Comparison of ENCODE assay signal across 22 mouse cellular contexts in the genomic region with DNA sequence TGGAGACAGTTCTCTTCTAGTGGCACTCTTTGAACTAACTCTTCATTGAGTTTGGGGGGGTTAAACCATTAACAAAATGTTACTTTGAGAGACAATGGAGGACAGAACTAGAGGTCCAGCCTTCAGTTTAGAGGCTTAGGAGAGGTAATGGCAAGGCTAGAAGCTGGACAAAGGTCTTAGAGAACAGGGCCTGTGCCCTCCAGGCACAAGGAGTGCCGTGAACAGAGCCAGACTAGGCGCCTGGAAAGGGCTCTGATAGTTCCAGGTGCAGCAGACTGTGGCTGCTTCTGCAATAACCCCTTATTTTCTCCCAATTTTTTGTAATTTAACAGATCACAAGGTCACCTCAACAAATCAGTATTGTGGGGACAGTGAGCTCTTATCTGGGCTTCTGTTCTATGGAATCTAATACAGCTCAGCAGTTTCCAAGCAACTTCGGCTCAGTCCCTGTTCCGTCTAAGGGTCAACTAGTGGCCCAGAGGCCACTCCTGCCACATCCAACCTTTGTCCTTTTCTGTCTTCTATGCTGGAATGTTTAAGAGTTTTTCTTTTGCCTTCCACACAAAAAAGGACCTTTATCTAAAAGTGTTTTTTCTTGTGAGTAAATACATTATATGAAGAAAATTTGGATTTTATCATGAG. TPM values are rescaled to one million over a fixed set of nuclear protein-coding genes. Genes with fewer than 3 reads are reported as not detected.
A peak's percentile ranks its signal among the peaks of the same experiment; 100 is the strongest.
DNase-seq lines count a peak whose midpoint lies in the region; ATAC-seq and TF ChIP-seq lines count a peak whose summit lies in the region.
"Had no signal": no experiment of that assay in that cellular context is flagged by ENCODE, and none has a peak within 500 bp of the region (broad histone marks: within the 10 kb centered on the region; RNA-seq: fewer than 3 reads in every experiment).

No protein-coding gene starts in this region.

- no peaks in the 10 kb centered on the region for H3K36me3 ChIP-seq in kidney, embryonic 15.5 days
- H3K36me3 ChIP-seq in ES-E14 (ENCODE audit: control insufficient read depth, insufficient read depth, low read length, poor library complexity, severe bottlenecking): no peaks in the 10 kb centered on the region
- no peaks in the 10 kb centered on the region for H3K36me3 ChIP-seq in intestine, embryonic 15.5 days
- H3K36me3 ChIP-seq in small intestine, adult 2 months (ENCODE audit: control insufficient read depth, insufficient read depth, low read length): no peaks in the 10 kb centered on the region
- H3K36me3 ChIP-seq in hindbrain, embryonic 11.5 days (ENCODE audit: control insufficient read depth, insufficient read depth, low read length): no peaks in the 10 kb centered on the region
- H3K36me3 ChIP-seq: forebrain, embryonic 15.5 days; heart, embryonic 13.5 days; hindbrain, embryonic 12.5 days; liver, embryonic 13.5 days; midbrain, embryonic 12.5 days; neural tube, embryonic 15.5 days had no signal

- peak overlapping the region; percentile 48; the same call in 1 of the 2 replicates for H3K27ac ChIP-seq in kidney, embryonic 15.5 days
- H3K27ac ChIP-seq in ES-E14 (ENCODE audit: insufficient read depth, low read depth, low read length, poor library complexity, severe bottlenecking): peak overlapping the region; percentile 78; the same call in 1 of the 2 replicates
- no peak overlapping the region for H3K27ac ChIP-seq in intestine, embryonic 15.5 days
- H3K27ac ChIP-seq in small intestine, adult 2 months (ENCODE audit: insufficient read depth, low read depth, low read length): peak overlapping the region; percentile 77; the same call in 1 of the 2 replicates
- H3K27ac ChIP-seq in hindbrain, embryonic 11.5 days (ENCODE audit: low read depth, low read length): no peak overlapping the region
- H3K27ac ChIP-seq: forebrain, embryonic 15.5 days; heart, embryonic 13.5 days; hindbrain, embryonic 12.5 days; liver, embryonic 13.5 days; midbrain, embryonic 12.5 days; neural tube, embryonic 15.5 days had no signal

- H3K4me3 ChIP-seq in kidney, embryonic 15.5 days (replicated peaks): no peak overlapping the region
- H3K4me3 ChIP-seq in ES-E14 (ENCODE audit: insufficient read depth in 1 of 2, low read depth in 1 of 2, low read length in 2 of 2, poor library complexity in 1 of 2, severe bottlenecking in 1 of 2): no peak overlapping the region
- no peak overlapping the region for H3K4me3 ChIP-seq in intestine, embryonic 15.5 days (replicated peaks)
- H3K4me3 ChIP-seq in small intestine, adult 2 months (ENCODE audit: low read depth, low read length): no peak overlapping the region
- H3K4me3 ChIP-seq in hindbrain, embryonic 11.5 days (ENCODE audit: low read depth, low read length): no peak overlapping the region
- H3K4me3 ChIP-seq: forebrain, embryonic 15.5 days; heart, embryonic 13.5 days; hindbrain, embryonic 12.5 days; liver, embryonic 13.5 days; midbrain, embryonic 12.5 days; neural tube, embryonic 15.5 days had no signal

- H3K9me3 ChIP-seq in kidney, embryonic 15.5 days (replicated peaks): no peaks in the 10 kb centered on the region
- no peaks in the 10 kb centered on the region for H3K9me3 ChIP-seq in ES-E14 (ENCODE audit: control insufficient read depth, insufficient read depth, low read depth, low read length)
- H3K9me3 ChIP-seq in intestine, embryonic 15.5 days: no peaks in the 10 kb centered on the region
- no peaks in the 10 kb centered on the region for H3K9me3 ChIP-seq in hindbrain, embryonic 11.5 days (ENCODE audit: control insufficient read depth, low read length)
- H3K9me3 ChIP-seq: forebrain, embryonic 15.5 days; heart, embryonic 13.5 days; hindbrain, embryonic 12.5 days; liver, embryonic 13.5 days; midbrain, embryonic 12.5 days; neural tube, embryonic 15.5 days had no signal

- no peak for TF ChIP-seq POLR2A in small intestine, adult 2 months (IDR thresholded peaks at IDR 0.05; ENCODE audit: low read depth, low read length)

- no peak for TF ChIP-seq CTCF in small intestine, adult 2 months (IDR thresholded peaks at IDR 0.05; ENCODE audit: extremely low read depth, insufficient read length, insufficient replicate concordance, low read depth, low read length)

- in situ Hi-C loops in ES-E14 (cut with MboI; ENCODE audit: low sequenced_read_pairs in 2 of 2, unreplicated experiment in 2 of 2): no loop called here

- no peak overlapping the region for H3K4me2 ChIP-seq in kidney, embryonic 15.5 days
- no peak overlapping the region for H3K4me2 ChIP-seq in intestine, embryonic 15.5 days (replicated peaks)
- no peak overlapping the region for H3K4me2 ChIP-seq in hindbrain, embryonic 11.5 days (replicated peaks; ENCODE audit: low read depth, low read length)
- H3K4me2 ChIP-seq: forebrain, embryonic 15.5 days; hindbrain, embryonic 12.5 days; liver, embryonic 13.5 days; midbrain, embryonic 12.5 days; neural tube, embryonic 15.5 days had no signal

- no peak overlapping the region for H3K9ac ChIP-seq in kidney, embryonic 15.5 days
- no peak overlapping the region for H3K9ac ChIP-seq in ES-E14 (ENCODE audit: insufficient read depth, low read depth, low read length, poor library complexity, severe bottlenecking)
- H3K9ac ChIP-seq in intestine, embryonic 15.5 days: no peak overlapping the region
- H3K9ac ChIP-seq in hindbrain, embryonic 11.5 days (ENCODE audit: low read depth, low read length): no peak overlapping the region
- H3K9ac ChIP-seq: forebrain, embryonic 15.5 days; heart, embryonic 13.5 days; hindbrain, embryonic 12.5 days; liver, embryonic 13.5 days; lung, embryonic 14.5 days; midbrain, embryonic 12.5 days; neural tube, embryonic 15.5 days had no signal

- 67% methylated on average over 4 of the region's 4 CpGs for WGBS in kidney, embryonic 15.5 days
- WGBS in intestine, embryonic 15.5 days: 61% methylated on average over 4 of the region's 4 CpGs
- WGBS in small intestine, adult 2 months: 59% methylated on average over 4 of the region's 4 CpGs
- 59% methylated on average over 4 of the region's 4 CpGs for WGBS in hindbrain, embryonic 11.5 days

- peaks cover 5% of the 10 kb centered on the region; the same call in 1 of the 2 replicates for H3K4me1 ChIP-seq in kidney, embryonic 15.5 days
- H3K4me1 ChIP-seq in ES-E14 (ENCODE audit: control insufficient read depth in 2 of 2, insufficient read depth in 2 of 2, low read length in 2 of 2, poor library complexity in 1 of 2): peaks cover 0 to 4% of the 10 kb centered on the region in 2 experiments; a peak in 1 of 4 replicates
- H3K4me1 ChIP-seq in intestine, embryonic 15.5 days (replicated peaks): no peaks in the 10 kb centered on the region; the same call in 1 of the 2 replicates
- H3K4me1 ChIP-seq in small intestine, adult 2 months (ENCODE audit: control insufficient read depth, insufficient read depth, insufficient read length, low read length): peaks cover 9% of the 10 kb centered on the region; the same call in 1 of the 2 replicates
- H3K4me1 ChIP-seq in hindbrain, embryonic 11.5 days (replicated peaks; ENCODE audit: control insufficient read depth, insufficient read depth, low read length): no peaks in the 10 kb centered on the region
- H3K4me1 ChIP-seq: forebrain, embryonic 15.5 days; hindbrain, embryonic 12.5 days; midbrain, embryonic 12.5 days; neural tube, embryonic 15.5 days had no signal

- DNase-seq in kidney, adult 18-20 months: no peak
- no peak for DNase-seq in ES-E14 (ENCODE audit: low read depth, low spot score)
- no peak for DNase-seq in spleen, postnatal 36 days (ENCODE audit: low spot score in 2 of 2)
- no peak for DNase-seq in hindbrain, embryonic 11.5 days (ENCODE audit: low spot score)
- DNase-seq: adrenal gland, postnatal 14 days; cerebellum, adult 2 months; cerebellum, postnatal 25 days; gastrocnemius, postnatal 10 days; heart, postnatal 14 days; left cerebral cortex, postnatal 4 days; liver, embryonic 13.5 days; lung, embryonic 14.5 days; right cerebral cortex, adult 18-20 months; thymus, postnatal 14 days had no signal

- ATAC-seq in kidney, embryonic 15.5 days (replicated peaks; ENCODE audit: low FRiP score): 0 out of 2 replicates have a peak, but pooled peaks have one; percentile 9
- peak; percentile 58; the same call in 1 of the 2 replicates for ATAC-seq in intestine, embryonic 15.5 days
- ATAC-seq in hindbrain, embryonic 11.5 days (ENCODE audit: low FRiP score): no peak
- ATAC-seq: forebrain, embryonic 15.5 days had no signal

- peaks cover 22% of the 10 kb centered on the region for H3K27me3 ChIP-seq in kidney, embryonic 15.5 days
- no peaks in the 10 kb centered on the region; the same call in 1 of the 2 replicates for H3K27me3 ChIP-seq in intestine, embryonic 15.5 days (replicated peaks)
- H3K27me3 ChIP-seq in small intestine, adult 2 months (ENCODE audit: control insufficient read depth, insufficient read depth, low read length): no peaks in the 10 kb centered on the region
- H3K27me3 ChIP-seq in hindbrain, embryonic 11.5 days (ENCODE audit: control insufficient read depth, insufficient read depth, low read length): no peaks in the 10 kb centered on the region
- H3K27me3 ChIP-seq: forebrain, embryonic 15.5 days; liver, embryonic 13.5 days; midbrain, embryonic 12.5 days; neural tube, embryonic 15.5 days had no signal

TF ChIP-seq in ES-E14, 5 proteins besides CTCF, POLR2A, EP300 and RAD21:
- TF ChIP-seq HCFC1 (IDR thresholded peaks at IDR 0.05; ENCODE audit: borderline replicate concordance, insufficient read depth, low read length): no peak
- no peak for TF ChIP-seq ZNF384 (IDR thresholded peaks at IDR 0.05; ENCODE audit: low read depth, low read length)
- TF ChIP-seq ZC3H11A (IDR thresholded peaks at IDR 0.05; ENCODE audit: borderline replicate concordance, low read depth, low read length): no peak
- no peak for TF ChIP-seq CHD2 (IDR thresholded peaks at IDR 0.05; ENCODE audit: low read depth, low read length)
- no peak for TF ChIP-seq MAFK (IDR thresholded peaks at IDR 0.05; ENCODE audit: insufficient read depth, low read depth, low read length)

RNA-seq across cellular contexts. Expression of gene Dusp9, which starts 43.8 kb away (rescaled TPM):
- polyA plus RNA-seq in kidney, embryonic 15.5 days (2015; fragmentation: Nextera tagmentation; extraction: Ambion mirVana): 27.9 and 29.3 TPM in 2 replicates
- total RNA-seq in ES-E14 (2012; rRNA removed): 124 and 197 TPM in 2 replicates
- 10.7 and 11.0 TPM in 2 replicates for polyA plus RNA-seq in intestine, embryonic 15.5 days (2015; fragmentation: Nextera tagmentation; extraction: Ambion mirVana)
- 0.23 and 1.1 TPM in 2 replicates for polyA plus RNA-seq in small intestine, adult 2 months (2012; rRNA removed)
- 3.5 and 4.9 TPM in 2 replicates for polyA plus RNA-seq in hindbrain, embryonic 11.5 days (2014; fragmentation: Nextera tagmentation; extraction: Ambion mirVana)
- total RNA-seq: heart, postnatal 14 days had no signal

Comparison
In these comparisons a context has a peak if more than half of its experiments do, and no peak if none do; other contexts are left out.
1. H3K27ac ChIP-seq: peak in kidney, embryonic 15.5 days (single experiment), ES-E14 (single experiment) and small intestine, adult 2 months (single experiment); none in intestine, embryonic 15.5 days (single experiment) and hindbrain, embryonic 11.5 days (single experiment).